Mouse (Mus musculus): ENCODE results near the gene Pxdc1. TPM values are rescaled to one million over a fixed set of nuclear protein-coding genes. Genes with fewer than 3 reads are reported as not detected.
A peak's percentile ranks its signal among the peaks of the same experiment; 100 is the strongest.

Gene Pxdc1
- 26.2 and 29.0 TPM in 2 replicates for polyA plus RNA-seq (2015; fragmentation: Nextera tagmentation; extraction: Ambion mirVana)

DNA sequence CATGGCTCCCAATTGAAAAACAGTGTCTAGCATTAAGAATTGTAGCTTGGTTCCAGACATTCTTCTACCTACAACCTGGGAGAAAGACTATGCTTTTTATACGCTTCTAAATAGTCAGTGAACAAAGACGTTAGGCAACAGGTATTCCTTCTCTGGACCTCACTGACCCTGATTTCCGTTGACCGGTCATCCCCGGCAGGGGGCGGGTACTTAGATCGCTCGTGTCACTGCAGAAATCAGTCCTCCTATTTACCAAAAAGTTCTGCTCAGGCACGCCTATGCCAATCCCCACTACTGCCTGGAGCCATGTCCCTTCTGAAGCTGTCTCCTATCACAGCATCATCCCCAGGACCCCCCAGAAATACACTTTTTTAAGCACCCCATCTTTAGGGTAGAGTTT, at the start of gene Pxdc1:
Gene Pxdc1, minus strand, starts transcription at position 96 of the 400 bp plus-strand sequence.
- peaks cover 39% of the 10 kb centered on the region for H3K4me1 ChIP-seq
- peak within 1 kb of the TSS; percentile 69 for H3K4me3 ChIP-seq
- ATAC-seq (ENCODE audit: insufficient number of reproducible peaks, low FRiP score, low TSS enrichment, low read depth): 0 out of 2 replicates have a peak, but pooled peaks have one; percentile 3
- peak within 1 kb of the TSS; percentile 81 for H3K9ac ChIP-seq
- WGBS: 6% methylated on average over 9 of the region's 9 CpGs
- H3K27ac ChIP-seq: peak within 1 kb of the TSS; percentile 92
- H3K4me2 ChIP-seq: peak within 1 kb of the TSS; percentile 88
- no peaks in the 10 kb centered on the region for H3K36me3 ChIP-seq
- peaks cover 20% of the 10 kb centered on the region; the same call in 1 of the 2 replicates for H3K27me3 ChIP-seq
- no peaks in the 10 kb centered on the region for H3K9me3 ChIP-seq

DNA sequence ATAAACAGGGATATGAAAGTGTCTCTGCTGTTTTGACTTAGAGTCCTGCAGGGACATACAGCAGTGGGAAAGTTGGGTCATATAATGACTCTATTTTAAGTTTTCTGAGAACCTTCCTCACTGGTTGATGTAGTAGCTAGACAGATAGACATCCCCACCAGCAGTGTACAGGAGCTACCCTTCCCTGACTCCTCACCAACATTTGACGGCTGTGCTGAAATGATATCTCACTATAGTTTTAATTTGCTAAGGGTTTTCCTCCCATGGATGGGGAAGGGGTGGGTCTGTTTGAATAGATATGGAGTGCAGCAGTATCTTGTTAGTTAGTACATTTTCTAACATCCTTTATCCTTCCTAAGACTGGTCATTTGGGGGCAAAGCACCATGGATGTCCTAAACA, 47.3 kb upstream of the Pxdc1 start:
- Histone ChIP-seq H3K27ac (no peak overlapping the region), H3K4me2 (no peak overlapping the region), H3K9ac (no peak overlapping the region), H3K4me1 (peaks cover 12% of the 10 kb centered on the region), H3K9me3 (no peaks in the 10 kb centered on the region), H3K27me3 (no peaks in the 10 kb centered on the region), H3K4me3 (no peak overlapping the region), H3K36me3 (no peaks in the 10 kb centered on the region)
- WGBS: 93% methylated on average over 1 of the region's 1 CpGs
- no peak for ATAC-seq (ENCODE audit: insufficient number of reproducible peaks, low FRiP score, low TSS enrichment, low read depth)

DNA sequence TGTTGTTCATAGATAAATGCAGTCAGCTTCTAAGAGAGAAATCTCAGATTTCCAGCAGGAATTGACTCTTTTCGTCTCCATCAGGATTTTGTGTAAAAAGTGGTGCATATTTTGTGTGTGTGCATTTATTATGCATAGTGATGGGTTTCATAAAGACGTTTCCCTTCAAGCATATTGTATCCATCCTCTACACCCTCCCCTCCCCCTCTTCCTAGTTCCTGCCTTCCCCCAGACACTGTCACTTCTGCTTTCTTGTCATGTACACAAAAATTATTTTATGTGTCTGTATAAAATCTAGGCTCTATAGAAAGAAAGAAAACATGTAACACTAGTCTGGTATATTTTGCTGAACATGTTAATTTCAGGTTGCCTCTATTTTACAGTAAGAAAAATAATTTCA, 46.8 kb upstream of the Pxdc1 start:
- Histone ChIP-seq H3K36me3 (no peaks in the 10 kb centered on the region), H3K4me2 (no peak overlapping the region), H3K27ac (no peak overlapping the region), H3K9ac (no peak overlapping the region), H3K4me3 (no peak overlapping the region), H3K4me1 (peaks cover 12% of the 10 kb centered on the region), H3K27me3 (no peaks in the 10 kb centered on the region), H3K9me3 (no peaks in the 10 kb centered on the region)
- ATAC-seq (ENCODE audit: insufficient number of reproducible peaks, low FRiP score, low TSS enrichment, low read depth): no peak
- WGBS: 45% methylated on average over 2 of the region's 2 CpGs

GRCm38 (mm10) chr13:34696734-34697332, 43.5 kb upstream of the Pxdc1 start:
- peak; percentile 48; the same call in 1 of the 2 replicates for ATAC-seq (ENCODE audit: insufficient number of reproducible peaks, low FRiP score, low TSS enrichment, low read depth)
- Histone ChIP-seq H3K4me2 (no peak overlapping the region), H3K27me3 (0 out of 2 replicates have a peak, but pooled peaks cover 5% of the 10 kb centered on the region), H3K27ac (no peak overlapping the region), H3K4me3 (no peak overlapping the region), H3K36me3 (no peaks in the 10 kb centered on the region), H3K9me3 (no peaks in the 10 kb centered on the region), H3K9ac (no peak overlapping the region), H3K4me1 (peaks cover 17% of the 10 kb centered on the region)
- WGBS: 39% methylated on average over 7 of the region's 7 CpGs

DNA sequence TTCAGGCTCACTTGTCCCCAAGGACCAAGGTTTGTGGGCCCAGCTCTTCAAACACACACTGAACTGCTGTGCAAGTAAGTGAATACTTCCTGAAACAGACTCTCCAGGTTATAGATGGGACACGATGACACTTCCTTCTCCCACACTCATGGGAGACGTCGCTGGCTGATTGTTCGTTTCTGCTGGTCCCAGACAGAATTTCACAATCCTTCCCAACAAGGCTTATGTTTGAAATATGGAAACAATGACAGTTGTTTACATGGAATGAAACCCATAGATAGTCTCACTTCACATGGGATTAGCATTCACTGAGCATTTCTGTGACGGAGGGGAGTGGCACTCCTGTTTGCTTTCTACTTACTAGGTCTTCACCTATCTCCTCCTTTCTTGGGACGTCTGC, 39.8 kb upstream of the Pxdc1 start:
- WGBS: 84% methylated on average over 6 of the region's 6 CpGs
- Histone ChIP-seq H3K4me1 (peaks cover 17% of the 10 kb centered on the region), H3K36me3 (no peaks in the 10 kb centered on the region), H3K27me3 (0 out of 2 replicates have a peak, but pooled peaks cover 5% of the 10 kb centered on the region), H3K4me3 (no peak overlapping the region), H3K9me3 (no peaks in the 10 kb centered on the region), H3K27ac (no peak overlapping the region), H3K4me2 (no peak overlapping the region), H3K9ac (no peak overlapping the region)
- no peak for ATAC-seq (ENCODE audit: insufficient number of reproducible peaks, low FRiP score, low TSS enrichment, low read depth)

- Histone ChIP-seq H3K36me3 (no peaks in the 10 kb centered on the region), H3K4me3 (no peak overlapping the region), H3K27ac (no peak overlapping the region), H3K4me1 (peaks cover 6% of the 10 kb centered on the region), H3K9me3 (no peaks in the 10 kb centered on the region), H3K4me2 (no peak overlapping the region), H3K27me3 (0 out of 2 replicates have a peak, but pooled peaks cover 5% of the 10 kb centered on the region), H3K9ac (no peak overlapping the region)
- 80% methylated on average over 1 of the region's 1 CpGs for WGBS
- no peak for ATAC-seq (ENCODE audit: insufficient number of reproducible peaks, low FRiP score, low TSS enrichment, low read depth)
Measured at GRCm38 (mm10) chr13:34691049-34691448, 37.8 kb upstream of the Pxdc1 start.

DNA sequence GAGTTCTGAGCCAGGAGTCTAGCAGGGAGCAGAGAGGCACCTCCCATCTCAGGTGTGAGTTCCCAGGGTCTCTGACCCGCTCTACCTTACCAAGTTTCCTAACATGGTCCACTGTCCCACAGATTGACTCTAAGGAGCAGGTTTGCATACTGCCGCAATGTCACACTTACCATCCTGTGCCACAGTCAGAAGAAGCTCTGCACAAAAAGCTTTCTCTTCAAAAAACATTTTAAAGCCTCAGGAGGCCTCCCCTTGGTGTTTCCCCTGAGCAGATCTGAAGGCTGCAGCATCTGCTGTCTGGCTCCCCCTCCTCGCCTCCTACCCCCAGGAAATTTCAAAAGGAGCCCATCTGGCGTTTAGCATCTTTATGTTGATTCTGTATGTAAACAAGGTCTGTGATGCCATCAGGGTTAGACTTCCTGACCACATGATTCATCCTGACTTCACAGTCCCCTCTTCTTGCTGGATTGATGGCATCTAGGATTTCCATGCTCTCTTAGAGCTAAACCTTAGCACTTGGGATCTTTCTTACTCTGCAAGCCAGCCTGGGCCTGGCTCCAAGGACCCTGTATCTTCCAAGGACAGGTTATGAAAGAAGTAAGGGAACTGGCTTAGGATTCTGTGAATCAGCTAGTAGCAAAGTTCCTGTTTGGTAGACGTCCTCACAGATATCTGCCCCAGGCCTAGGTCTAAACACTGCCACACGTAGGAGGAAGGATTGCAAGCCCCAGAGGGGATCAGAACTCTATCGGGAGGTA, 31.9 kb upstream of the Pxdc1 start:
- no peak overlapping the region for H3K4me2 ChIP-seq
- H3K36me3 ChIP-seq: no peaks in the 10 kb centered on the region
- no peak for ATAC-seq (ENCODE audit: insufficient number of reproducible peaks, low FRiP score, low TSS enrichment, low read depth)
- H3K4me3 ChIP-seq: no peak overlapping the region
- WGBS: 76% methylated on average over 7 of the region's 7 CpGs
- H3K27me3 ChIP-seq: no peaks in the 10 kb centered on the region
- peaks cover 3% of the 10 kb centered on the region; the same call in 1 of the 2 replicates for H3K4me1 ChIP-seq
- no peaks in the 10 kb centered on the region for H3K9me3 ChIP-seq
- H3K9ac ChIP-seq: no peak overlapping the region
- no peak overlapping the region for H3K27ac ChIP-seq

- 84% methylated on average over 18 of the region's 18 CpGs for WGBS
- Histone ChIP-seq H3K4me2 (no peak overlapping the region), H3K27me3 (no peaks in the 10 kb centered on the region), H3K36me3 (no peaks in the 10 kb centered on the region), H3K27ac (no peak overlapping the region), H3K9ac (no peak overlapping the region), H3K4me3 (no peak overlapping the region), H3K4me1 (peaks cover 3% of the 10 kb centered on the region; the same call in 1 of the 2 replicates), H3K9me3 (no peaks in the 10 kb centered on the region)
- ATAC-seq (ENCODE audit: insufficient number of reproducible peaks, low FRiP score, low TSS enrichment, low read depth): no peak
Measured at GRCm38 (mm10) chr13:34683762-34684488, 30.6 kb upstream of the Pxdc1 start.

DNA sequence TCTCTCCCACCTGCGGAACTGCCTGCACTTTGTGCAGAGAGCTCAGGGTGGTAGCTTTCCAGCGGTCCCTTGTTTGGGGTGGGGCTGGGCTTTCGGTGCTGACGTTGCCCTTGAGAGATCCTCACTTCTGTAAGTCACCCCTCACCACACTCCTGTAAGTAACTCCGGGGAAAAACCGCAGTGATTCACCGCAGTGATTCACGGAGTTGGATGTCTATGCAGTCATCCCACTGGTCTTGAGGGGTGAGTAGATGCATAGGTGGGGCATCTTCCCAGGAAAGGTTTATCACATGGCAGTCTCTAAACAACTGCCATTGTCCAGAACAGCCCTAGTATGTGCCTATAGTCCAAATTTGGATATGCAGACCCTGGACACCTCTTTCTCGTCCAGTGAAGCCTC, 30.0 kb upstream of the Pxdc1 start:
- Histone ChIP-seq H3K4me3 (no peak overlapping the region), H3K9me3 (no peaks in the 10 kb centered on the region), H3K9ac (no peak overlapping the region), H3K4me1 (peaks cover 3% of the 10 kb centered on the region; the same call in 1 of the 2 replicates), H3K36me3 (no peaks in the 10 kb centered on the region), H3K4me2 (no peak overlapping the region), H3K27me3 (no peaks in the 10 kb centered on the region), H3K27ac (no peak overlapping the region)
- 83% methylated on average over 9 of the region's 9 CpGs for WGBS
- no peak for ATAC-seq (ENCODE audit: insufficient number of reproducible peaks, low FRiP score, low TSS enrichment, low read depth)

DNA sequence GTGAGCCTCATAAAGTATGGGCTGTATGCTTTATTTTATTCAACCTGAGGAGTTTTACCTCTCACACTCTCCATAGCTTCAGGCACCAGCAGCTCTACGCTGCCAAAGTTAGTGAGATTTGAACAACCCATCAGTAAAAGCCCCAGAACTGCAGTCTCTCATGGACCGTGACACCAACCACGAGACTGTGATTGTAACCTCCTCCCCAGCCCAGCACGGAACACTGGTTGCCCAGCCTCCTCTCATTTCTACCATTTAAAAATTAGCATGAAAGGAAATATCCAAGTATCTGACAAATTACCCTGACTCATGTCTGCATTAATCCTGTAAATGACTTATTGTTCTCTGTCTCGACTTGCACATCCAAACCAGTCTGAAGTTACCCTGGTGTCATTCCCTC, 23.2 kb upstream of the Pxdc1 start:
- Histone ChIP-seq H3K9me3 (no peaks in the 10 kb centered on the region), H3K4me1 (peaks cover 15% of the 10 kb centered on the region), H3K4me2 (0 out of 2 replicates have a peak overlapping the region, but pooled peaks have one; percentile 4), H3K4me3 (no peak overlapping the region), H3K27me3 (no peaks in the 10 kb centered on the region), H3K36me3 (no peaks in the 10 kb centered on the region), H3K27ac (peak overlapping the region; percentile 75), H3K9ac (no peak overlapping the region)
- no peak for ATAC-seq (ENCODE audit: insufficient number of reproducible peaks, low FRiP score, low TSS enrichment, low read depth)
- 48% methylated on average over 5 of the region's 5 CpGs for WGBS

DNA sequence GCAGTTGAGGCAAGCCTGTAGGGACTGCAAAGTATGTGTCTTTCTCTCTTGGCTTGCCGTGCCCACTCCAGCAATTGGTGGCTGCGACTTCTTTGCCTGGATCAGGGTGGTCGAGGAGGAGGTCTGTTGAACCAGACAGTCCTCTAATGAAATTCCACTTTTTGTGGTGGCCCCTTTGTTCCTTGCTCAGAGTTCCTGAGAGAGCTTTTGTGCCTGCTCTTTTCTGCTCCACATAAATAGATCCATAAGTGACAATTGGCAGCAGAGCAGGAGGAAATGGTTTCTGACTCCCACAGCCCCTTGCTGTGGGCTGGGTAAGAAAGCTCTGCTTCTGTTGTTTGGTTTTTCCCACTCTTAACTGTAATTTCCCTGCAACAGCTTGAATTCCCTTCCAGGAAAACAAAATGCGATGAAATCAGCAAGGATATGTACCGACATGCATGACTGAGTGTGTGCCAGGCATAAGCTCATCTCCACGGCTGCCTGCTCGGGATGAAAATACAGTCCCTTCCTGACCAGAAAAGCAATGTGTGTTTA, 22.6 kb upstream of the Pxdc1 start:
- H3K27me3 ChIP-seq: no peaks in the 10 kb centered on the region
- no peaks in the 10 kb centered on the region for H3K36me3 ChIP-seq
- no peaks in the 10 kb centered on the region for H3K9me3 ChIP-seq
- 0 out of 2 replicates have a peak overlapping the region, but pooled peaks have one; percentile 4 for H3K4me2 ChIP-seq
- H3K4me1 ChIP-seq: peaks cover 15% of the 10 kb centered on the region
- no peak overlapping the region for H3K4me3 ChIP-seq
- peak overlapping the region; percentile 75 for H3K27ac ChIP-seq
- 40% methylated on average over 7 of the region's 7 CpGs for WGBS
- ATAC-seq (ENCODE audit: insufficient number of reproducible peaks, low FRiP score, low TSS enrichment, low read depth): no peak
- H3K9ac ChIP-seq: no peak overlapping the region

All from limb, embryonic 15.5 days (tissue).